Mouse (Mus musculus): ENCODE results near the gene Mad2l1bp. TPM values are rescaled to one million over a fixed set of nuclear protein-coding genes. Genes with fewer than 3 reads are reported as not detected.

Mad2l1bp gene
- polyA plus RNA-seq, 1 experiment from 2014 or later: 32.7 TPM

GRCm38 (mm10) chr17:46123285-46123684 is 30.1 kb downstream of the Mad2l1bp start:
- H3K4me2 ChIP-seq (ENCODE audit: low read depth, low read length): no peak overlapping the region
- H3K4me1 ChIP-seq (ENCODE audit: control insufficient read depth, insufficient read depth, low read length): peaks cover 3% of the 10 kb centered on the region
- no peak for ATAC-seq (replicated peaks; ENCODE audit: extremely low read depth, insufficient read depth, low FRiP score)
- no peak overlapping the region for H3K4me3 ChIP-seq (ENCODE audit: low read length)
- H3K27ac ChIP-seq (ENCODE audit: low read length): no peak overlapping the region
- no peak overlapping the region for H3K9ac ChIP-seq (ENCODE audit: low read length)
- WGBS: 87% methylated on average over 4 of the region's 4 CpGs
- no peaks in the 10 kb centered on the region for H3K27me3 ChIP-seq (ENCODE audit: control insufficient read depth, insufficient read depth, low read length)
- H3K36me3 ChIP-seq (ENCODE audit: control insufficient read depth, insufficient read depth): peaks cover 33% of the 10 kb centered on the region
- H3K9me3 ChIP-seq (replicated peaks; ENCODE audit: control insufficient read depth, low read length): no peaks in the 10 kb centered on the region

DNA sequence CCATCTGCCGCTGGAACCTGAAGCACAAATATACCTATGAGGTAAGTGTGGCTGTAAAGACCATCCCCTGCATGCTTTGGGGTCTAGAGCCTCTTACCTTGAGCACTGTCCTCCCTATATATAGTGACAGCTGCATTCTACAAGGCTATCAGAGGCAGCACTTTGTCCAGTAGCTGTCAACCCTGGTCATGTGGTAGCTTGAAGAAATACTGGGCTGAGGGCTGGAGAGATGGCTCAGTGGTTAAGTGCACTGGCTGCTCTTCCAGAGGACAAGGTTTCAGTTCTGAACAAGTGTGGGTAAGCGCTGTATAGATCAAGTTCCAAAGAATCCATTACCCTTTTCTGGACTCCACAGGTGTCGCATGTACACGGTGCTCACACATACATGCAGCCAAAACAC is 30.6 kb downstream of the Mad2l1bp start:
- Histone ChIP-seq H3K36me3 (ENCODE audit: control insufficient read depth, insufficient read depth) (peaks cover 33% of the 10 kb centered on the region), H3K27me3 (ENCODE audit: control insufficient read depth, insufficient read depth, low read length) (no peaks in the 10 kb centered on the region), H3K9ac (ENCODE audit: low read length) (no peak overlapping the region), H3K27ac (ENCODE audit: low read length) (no peak overlapping the region), H3K4me3 (ENCODE audit: low read length) (no peak overlapping the region), H3K4me2 (ENCODE audit: low read depth, low read length) (no peak overlapping the region), H3K9me3 (replicated peaks; ENCODE audit: control insufficient read depth, low read length) (no peaks in the 10 kb centered on the region), H3K4me1 (ENCODE audit: control insufficient read depth, insufficient read depth, low read length) (peaks cover 3% of the 10 kb centered on the region)
- 92% methylated on average over 4 of the region's 4 CpGs for WGBS
- ATAC-seq (replicated peaks; ENCODE audit: extremely low read depth, insufficient read depth, low FRiP score): no peak

- Histone ChIP-seq H3K9me3 (replicated peaks; ENCODE audit: control insufficient read depth, low read length) (no peaks in the 10 kb centered on the region), H3K4me2 (ENCODE audit: low read depth, low read length) (no peak overlapping the region), H3K4me3 (ENCODE audit: low read length) (no peak overlapping the region), H3K27ac (ENCODE audit: low read length) (no peak overlapping the region), H3K27me3 (ENCODE audit: control insufficient read depth, insufficient read depth, low read length) (no peaks in the 10 kb centered on the region), H3K9ac (ENCODE audit: low read length) (no peak overlapping the region), H3K4me1 (ENCODE audit: control insufficient read depth, insufficient read depth, low read length) (peaks cover 3% of the 10 kb centered on the region), H3K36me3 (ENCODE audit: control insufficient read depth, insufficient read depth) (peaks cover 11% of the 10 kb centered on the region; the same call in 1 of the 2 replicates)
- no peak for ATAC-seq (replicated peaks; ENCODE audit: extremely low read depth, insufficient read depth, low FRiP score)
- WGBS: 82% methylated on average over 10 of the region's 10 CpGs
These were observed 33.7 kb downstream of the Mad2l1bp start for GRCm38 (mm10) chr17:46119641-46120040.

DNA sequence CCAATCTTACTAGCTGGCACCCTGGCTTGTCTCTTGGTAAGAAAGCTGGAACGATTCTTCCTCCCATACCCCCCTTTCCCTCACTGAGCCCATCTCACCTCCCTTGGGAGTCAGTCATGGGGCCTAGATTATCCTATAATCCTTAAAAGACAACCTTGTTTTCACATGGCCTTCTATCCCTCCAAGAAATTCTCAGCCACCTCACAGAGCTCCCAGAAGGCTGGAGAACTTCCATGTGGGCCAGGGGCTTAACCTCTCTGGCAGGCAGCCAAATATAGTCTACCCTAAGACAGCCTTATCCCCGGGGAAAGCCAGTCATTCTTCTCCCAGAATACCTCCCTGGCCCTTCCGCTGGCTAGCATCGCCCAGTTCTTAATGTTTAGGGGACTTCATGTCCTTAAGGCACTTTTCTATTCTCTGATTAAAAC is 34.9 kb downstream of the Mad2l1bp start:
- Histone ChIP-seq H3K9me3 (replicated peaks; ENCODE audit: control insufficient read depth, low read length) (no peaks in the 10 kb centered on the region), H3K4me2 (ENCODE audit: low read depth, low read length) (no peak overlapping the region), H3K9ac (ENCODE audit: low read length) (no peak overlapping the region), H3K4me1 (ENCODE audit: control insufficient read depth, insufficient read depth, low read length) (peaks cover under 1% of the 10 kb centered on the region), H3K4me3 (ENCODE audit: low read length) (no peak overlapping the region), H3K36me3 (ENCODE audit: control insufficient read depth, insufficient read depth) (peaks cover 8% of the 10 kb centered on the region; the same call in 1 of the 2 replicates), H3K27ac (ENCODE audit: low read length) (no peak overlapping the region), H3K27me3 (ENCODE audit: control insufficient read depth, insufficient read depth, low read length) (no peaks in the 10 kb centered on the region)
- ATAC-seq (replicated peaks; ENCODE audit: extremely low read depth, insufficient read depth, low FRiP score): no peak
- WGBS: 51% methylated on average over 4 of the region's 4 CpGs

- no peak overlapping the region for H3K27ac ChIP-seq (ENCODE audit: low read length)
- no peaks in the 10 kb centered on the region; the same call in 1 of the 2 replicates for H3K4me1 ChIP-seq (ENCODE audit: control insufficient read depth, insufficient read depth, low read length)
- WGBS: 63% methylated on average over 13 of the region's 13 CpGs
- no peak overlapping the region for H3K4me2 ChIP-seq (ENCODE audit: low read depth, low read length)
- H3K36me3 ChIP-seq (ENCODE audit: control insufficient read depth, insufficient read depth): peaks cover 7% of the 10 kb centered on the region; the same call in 1 of the 2 replicates
- H3K9me3 ChIP-seq (replicated peaks; ENCODE audit: control insufficient read depth, low read length): no peaks in the 10 kb centered on the region
- no peak; the same call in 1 of the 2 replicates for ATAC-seq (replicated peaks; ENCODE audit: extremely low read depth, insufficient read depth, low FRiP score)
- H3K4me3 ChIP-seq (ENCODE audit: low read length): no peak overlapping the region
- H3K9ac ChIP-seq (ENCODE audit: low read length): no peak overlapping the region
- H3K27me3 ChIP-seq (ENCODE audit: control insufficient read depth, insufficient read depth, low read length): no peaks in the 10 kb centered on the region
These were observed 35.5 kb downstream of the Mad2l1bp start for GRCm38 (mm10) chr17:46117623-46118422.

DNA sequence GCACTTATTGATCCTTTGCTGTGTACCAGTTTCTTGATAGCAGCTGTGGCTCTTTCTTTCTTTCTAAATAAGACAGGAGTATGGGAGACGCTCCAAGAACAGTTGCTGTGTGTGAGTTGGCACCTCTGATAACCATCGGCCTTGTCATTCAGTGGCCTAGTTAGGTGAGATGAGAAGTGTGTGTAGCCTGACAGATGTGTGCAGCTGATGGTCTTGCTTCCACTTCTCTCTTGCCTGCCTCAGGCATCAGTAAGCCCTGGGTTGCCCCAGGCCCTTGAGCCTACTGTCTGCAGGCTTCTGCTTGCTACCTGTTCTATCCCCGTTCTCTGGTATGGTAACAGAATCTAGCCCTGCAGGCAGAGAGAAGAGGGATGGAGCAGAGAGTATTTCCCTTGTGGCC is 36.5 kb downstream of the Mad2l1bp start:
- ATAC-seq (replicated peaks; ENCODE audit: extremely low read depth, insufficient read depth, low FRiP score): no peak
- 81% methylated on average over 3 of the region's 3 CpGs for WGBS
- peaks cover 5% of the 10 kb centered on the region; the same call in 1 of the 2 replicates for H3K36me3 ChIP-seq (ENCODE audit: control insufficient read depth, insufficient read depth)

DNA sequence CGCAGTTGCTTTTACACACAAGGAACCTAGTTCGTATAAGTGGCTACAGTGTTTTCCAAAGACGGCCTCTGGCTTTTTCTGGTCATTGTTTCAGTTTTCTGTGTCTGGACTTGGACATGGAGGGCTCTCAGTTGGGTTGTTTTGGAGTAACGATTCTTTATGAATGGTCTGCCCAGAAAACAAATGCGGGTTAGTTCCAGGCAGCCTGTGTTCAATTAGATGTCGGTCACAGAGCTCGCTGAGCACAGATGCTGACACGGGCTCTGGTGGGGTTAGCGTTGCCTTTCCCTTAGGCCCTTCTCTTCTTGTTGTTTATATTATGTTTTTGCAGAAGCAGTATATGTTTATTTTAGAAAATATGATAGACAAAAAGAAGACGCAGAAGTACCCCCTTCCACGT is 37.2 kb downstream of the Mad2l1bp start:
- Histone ChIP-seq H3K27ac (ENCODE audit: low read length) (peak overlapping the region; percentile 12; the same call in 1 of the 2 replicates), H3K9ac (ENCODE audit: low read length) (no peak overlapping the region), H3K36me3 (ENCODE audit: control insufficient read depth, insufficient read depth) (peaks cover 5% of the 10 kb centered on the region; the same call in 1 of the 2 replicates), H3K4me1 (ENCODE audit: control insufficient read depth, insufficient read depth, low read length) (peaks cover 6% of the 10 kb centered on the region), H3K27me3 (ENCODE audit: control insufficient read depth, insufficient read depth, low read length) (no peaks in the 10 kb centered on the region), H3K4me2 (ENCODE audit: low read depth, low read length) (no peak overlapping the region), H3K4me3 (ENCODE audit: low read length) (no peak overlapping the region), H3K9me3 (replicated peaks; ENCODE audit: control insufficient read depth, low read length) (no peaks in the 10 kb centered on the region)
- no peak for ATAC-seq (replicated peaks; ENCODE audit: extremely low read depth, insufficient read depth, low FRiP score)
- 79% methylated on average over 11 of the region's 11 CpGs for WGBS

More for the DNA sequence above, 36.5 kb downstream of the Mad2l1bp start:
- no peak overlapping the region for H3K27ac ChIP-seq (ENCODE audit: low read length)
- H3K4me2 ChIP-seq (ENCODE audit: low read depth, low read length): no peak overlapping the region
- no peaks in the 10 kb centered on the region for H3K9me3 ChIP-seq (replicated peaks; ENCODE audit: control insufficient read depth, low read length)
- no peaks in the 10 kb centered on the region; the same call in 1 of the 2 replicates for H3K4me1 ChIP-seq (ENCODE audit: control insufficient read depth, insufficient read depth, low read length)
- H3K4me3 ChIP-seq (ENCODE audit: low read length): no peak overlapping the region
- no peaks in the 10 kb centered on the region for H3K27me3 ChIP-seq (ENCODE audit: control insufficient read depth, insufficient read depth, low read length)
- H3K9ac ChIP-seq (ENCODE audit: low read length): no peak overlapping the region

- Histone ChIP-seq H3K9ac (ENCODE audit: low read length) (no peak overlapping the region), H3K4me3 (ENCODE audit: low read length) (no peak overlapping the region), H3K27ac (ENCODE audit: low read length) (peak overlapping the region; percentile 12; the same call in 1 of the 2 replicates), H3K4me1 (ENCODE audit: control insufficient read depth, insufficient read depth, low read length) (peaks cover 6% of the 10 kb centered on the region), H3K36me3 (ENCODE audit: control insufficient read depth, insufficient read depth) (peaks cover 5% of the 10 kb centered on the region; the same call in 1 of the 2 replicates), H3K27me3 (ENCODE audit: control insufficient read depth, insufficient read depth, low read length) (no peaks in the 10 kb centered on the region), H3K9me3 (replicated peaks; ENCODE audit: control insufficient read depth, low read length) (no peaks in the 10 kb centered on the region), H3K4me2 (ENCODE audit: low read depth, low read length) (no peak overlapping the region)
- no peak for ATAC-seq (replicated peaks; ENCODE audit: extremely low read depth, insufficient read depth, low FRiP score)
- 49% methylated on average over 2 of the region's 2 CpGs for WGBS
These were observed 37.9 kb downstream of the Mad2l1bp start for GRCm38 (mm10) chr17:46115489-46115888.

Data from heart, embryonic 16.5 days (tissue).